Mouse (Mus musculus) lung, adult 2 months (tissue): ENCODE results near the gene Perm1.

ENCODE experiments used
- CTCF ChIP-seq: fragments of 200-500 bp; IDR thresholded peaks from 2 replicates; pipeline ENCODE4 v1.5.1; 2011; ENCODE audit warnings: mild to moderate bottlenecking, low read length, control low read depth; ENCODE audit not compliant: insufficient read depth
- POLR2A ChIP-seq: fragments of 200-500 bp; IDR thresholded peaks from 2 replicates; pipeline ENCODE4 v1.6.1; 2011; ENCODE audit warnings: low read depth, mild to moderate bottlenecking, control low read depth, low read length, borderline replicate concordance; ENCODE audit errors: extremely low read depth

DNA sequence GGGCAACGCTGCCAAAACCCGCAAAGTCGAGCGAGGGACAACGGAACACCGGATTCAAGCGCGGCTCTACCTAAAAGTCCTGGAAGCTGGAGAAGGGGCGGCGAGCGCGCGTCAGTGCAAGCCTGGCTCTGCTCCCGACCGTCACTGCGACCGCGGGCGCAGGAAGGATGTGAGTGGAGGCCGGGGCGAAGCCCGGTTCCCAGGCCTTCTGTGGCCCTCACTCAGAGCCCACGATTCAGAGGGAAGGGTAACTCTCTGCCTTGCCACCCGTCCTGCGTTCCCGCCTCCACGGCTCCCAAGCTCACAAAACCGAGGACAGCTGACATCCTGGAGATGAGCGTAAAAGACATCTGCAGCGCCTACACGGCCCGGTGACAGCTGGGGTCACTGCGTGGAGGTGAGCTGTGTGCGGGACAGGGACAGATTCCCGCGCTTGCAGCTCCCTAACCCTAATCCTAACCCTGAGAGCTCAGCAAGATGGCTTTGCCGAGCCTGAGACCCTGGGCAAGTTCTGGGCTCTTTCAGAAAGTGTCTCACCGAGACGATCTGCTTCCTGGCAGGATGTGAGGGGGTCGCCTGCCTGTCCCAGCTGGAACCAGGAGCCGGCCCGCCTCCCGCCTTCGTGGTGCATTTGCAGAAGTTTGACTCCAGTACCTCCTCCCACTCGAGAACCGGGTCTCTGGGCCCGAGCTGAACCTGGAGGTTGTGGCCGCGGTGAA lies 12.1 kb upstream of the Perm1 start:
- TF ChIP-seq POLR2A (no peak), CTCF (no peak)
